Mouse (Mus musculus) cerebellum, adult 9-10 months (tissue): Measurements from ENCODE around the gene Hyal3.

Source experiments
- DNase-seq: peaks from one replicate; pipeline ENCODE4 v3.0.0; 2022

Gene Hyal3

DNA sequence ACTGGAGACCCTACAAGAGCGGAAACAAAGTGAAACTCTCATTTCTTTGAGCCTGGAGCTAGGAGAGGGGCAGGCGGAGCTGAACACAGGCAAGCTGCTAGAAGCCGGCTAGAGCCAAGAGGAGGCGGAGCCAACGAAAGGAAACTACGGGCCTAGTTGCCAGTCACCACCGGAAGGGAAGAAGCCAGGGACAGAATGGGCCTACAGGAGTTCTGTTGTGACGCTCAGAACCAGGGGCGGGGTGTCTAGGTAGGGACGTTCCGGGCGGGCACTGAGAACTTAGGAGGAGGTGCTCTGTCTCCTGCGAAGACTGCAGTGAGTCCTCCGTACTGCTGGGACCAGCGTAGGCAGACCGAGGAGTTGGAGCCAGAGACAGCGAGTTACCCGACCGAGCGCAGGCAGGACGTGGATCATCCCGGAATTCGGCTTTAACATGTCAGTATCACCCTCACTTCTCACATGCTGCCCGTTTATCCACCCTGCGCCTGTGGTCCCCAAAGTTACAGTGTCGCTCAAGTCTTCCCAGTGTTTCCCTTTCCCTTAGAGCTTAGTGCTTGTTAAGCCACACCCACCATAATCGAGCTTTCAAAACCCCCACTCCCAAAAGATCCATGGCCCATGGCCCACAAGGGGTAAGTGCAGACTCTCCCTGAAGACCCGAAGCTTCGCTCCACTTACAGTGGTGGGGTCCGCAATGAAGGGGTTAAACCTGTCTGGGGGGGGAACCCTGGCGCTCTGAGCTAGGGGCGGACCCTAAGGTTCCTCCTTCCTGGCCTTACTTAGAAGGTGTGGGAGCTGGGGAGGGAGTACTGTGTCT lies at the start of gene Hyal3:
Gene Hyal3 (plus strand): TSS at position 318 of the 817 bp plus-strand sequence.
- peak; percentile 91 for DNase-seq

GRCm38 (mm10) chr9:107533791-107534407 lies 46.7 kb upstream of the Hyal3 start, which contains the start of gene Tmem115:
Gene Tmem115, plus strand, starts transcription at chr9:107533945.
- DNase-seq, result peak; percentile 96

DNA sequence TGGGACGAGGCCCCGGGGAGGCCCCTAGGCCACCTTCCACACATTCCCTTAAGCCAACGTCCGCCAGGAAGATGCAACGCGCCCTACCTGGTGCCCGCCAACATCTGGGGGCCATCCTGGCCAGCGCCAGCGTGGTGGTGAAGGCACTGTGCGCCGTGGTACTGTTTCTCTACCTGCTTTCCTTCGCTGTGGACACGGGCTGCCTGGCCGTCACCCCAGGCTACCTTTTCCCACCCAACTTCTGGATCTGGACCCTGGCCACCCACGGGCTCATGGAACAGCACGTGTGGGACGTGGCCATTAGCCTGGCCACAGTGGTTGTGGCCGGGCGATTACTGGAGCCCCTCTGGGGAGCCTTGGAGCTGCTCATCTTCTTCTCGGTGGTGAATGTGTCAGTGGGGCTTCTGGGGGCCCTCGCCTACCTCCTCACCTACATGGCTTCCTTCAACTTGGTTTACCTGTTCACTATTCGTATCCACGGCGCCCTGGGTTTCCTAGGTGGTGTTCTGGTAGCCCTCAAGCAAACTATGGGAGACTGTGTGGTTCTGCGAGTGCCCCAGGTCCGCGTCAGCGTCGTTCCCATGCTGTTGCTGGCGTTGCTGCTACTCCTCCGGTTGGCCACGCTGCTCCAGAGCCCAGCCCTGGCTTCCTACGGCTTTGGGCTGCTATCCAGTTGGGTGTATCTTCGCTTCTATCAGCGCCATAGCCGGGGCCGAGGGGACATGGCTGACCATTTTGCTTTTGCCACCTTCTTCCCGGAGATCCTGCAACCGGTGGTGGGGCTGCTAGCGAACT lies 46.0 kb upstream of the Hyal3 start:
- DNase-seq, result peak; percentile 65

DNA sequence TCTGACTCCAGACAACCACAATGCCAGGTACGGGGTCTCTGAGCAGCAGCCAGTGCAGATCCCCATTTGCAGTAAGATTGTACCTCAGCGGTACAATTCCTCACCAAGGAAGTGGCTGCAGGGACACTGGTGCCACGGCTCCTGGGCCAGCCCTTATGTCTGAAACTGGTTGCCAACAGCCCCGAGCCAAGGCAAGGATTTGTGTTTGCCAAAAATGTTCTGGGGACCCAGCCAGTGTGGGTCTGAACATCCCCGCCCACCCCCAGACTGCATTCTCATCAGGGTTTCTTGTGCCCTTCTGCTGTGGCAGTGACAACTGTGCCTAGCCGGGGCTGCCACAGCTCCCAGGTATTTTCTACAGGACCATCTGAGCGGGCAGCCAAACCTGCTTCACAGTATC lies 42.4 kb upstream of the Hyal3 start:
- DNase-seq, result no peak

DNA sequence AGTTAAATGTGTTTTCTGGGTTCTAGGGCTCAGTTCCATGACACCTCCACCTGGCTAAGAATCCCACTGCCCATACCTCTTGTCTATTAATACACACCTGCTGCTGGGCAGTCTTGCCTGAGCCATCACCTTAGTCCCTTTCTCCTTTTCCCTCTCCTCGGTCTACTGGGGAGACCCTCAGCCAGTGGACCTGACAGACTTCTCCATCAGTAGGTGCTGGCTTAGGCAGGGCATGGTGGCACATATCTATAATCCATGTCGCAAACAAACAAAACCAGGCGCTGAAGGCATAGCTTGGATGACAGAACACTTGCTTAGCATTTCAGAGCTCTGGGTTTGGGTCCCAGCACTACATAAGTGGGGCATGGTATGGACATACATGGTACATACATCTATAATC lies 41.9 kb upstream of the Hyal3 start:
- no peak for DNase-seq

DNA sequence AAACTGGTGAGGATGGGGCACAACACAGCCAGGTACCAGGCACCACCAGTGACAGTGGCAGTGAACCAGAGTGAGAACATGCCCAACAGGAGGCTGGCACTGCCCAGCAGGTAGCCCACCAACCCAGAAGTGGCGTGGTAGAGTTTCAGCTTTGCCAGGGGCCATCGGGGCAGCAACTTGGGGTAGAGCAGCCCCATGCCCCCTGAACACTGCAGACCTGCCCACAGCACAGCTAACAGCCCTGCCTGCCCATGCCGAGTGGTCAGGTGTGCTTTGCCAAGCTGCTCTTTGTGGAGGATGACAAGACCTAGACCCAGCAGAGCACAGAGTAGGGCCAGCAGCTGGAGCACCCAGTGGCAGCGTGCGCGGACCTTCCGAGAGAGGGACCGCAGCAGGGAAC lies 40.7 kb upstream of the Hyal3 start:
- DNase-seq, result no peak

DNA sequence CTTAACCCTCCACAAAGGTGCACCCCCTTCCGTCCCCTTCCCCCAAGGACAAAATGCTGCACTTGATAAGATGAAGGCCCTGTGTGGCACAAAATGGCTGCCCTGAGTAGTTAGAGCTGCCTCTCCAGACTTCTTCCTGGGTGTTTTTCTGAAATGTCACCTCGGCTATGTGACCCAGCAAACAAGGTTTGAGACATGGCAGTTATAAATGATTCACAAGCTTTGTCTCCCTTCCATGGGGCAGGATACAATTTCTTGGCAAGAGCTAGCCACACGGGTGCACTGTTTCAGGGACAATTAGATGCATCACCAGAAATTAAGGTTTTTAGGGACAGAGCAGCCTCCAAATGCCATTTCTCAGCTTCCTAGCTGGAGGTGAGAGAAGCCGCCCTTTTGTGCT lies 40.2 kb upstream of the Hyal3 start:
- DNase-seq, result no peak

- no peak for DNase-seq
Measured at GRCm38 (mm10) chr9:107541005-107541404, 39.6 kb upstream of the Hyal3 start.

DNA sequence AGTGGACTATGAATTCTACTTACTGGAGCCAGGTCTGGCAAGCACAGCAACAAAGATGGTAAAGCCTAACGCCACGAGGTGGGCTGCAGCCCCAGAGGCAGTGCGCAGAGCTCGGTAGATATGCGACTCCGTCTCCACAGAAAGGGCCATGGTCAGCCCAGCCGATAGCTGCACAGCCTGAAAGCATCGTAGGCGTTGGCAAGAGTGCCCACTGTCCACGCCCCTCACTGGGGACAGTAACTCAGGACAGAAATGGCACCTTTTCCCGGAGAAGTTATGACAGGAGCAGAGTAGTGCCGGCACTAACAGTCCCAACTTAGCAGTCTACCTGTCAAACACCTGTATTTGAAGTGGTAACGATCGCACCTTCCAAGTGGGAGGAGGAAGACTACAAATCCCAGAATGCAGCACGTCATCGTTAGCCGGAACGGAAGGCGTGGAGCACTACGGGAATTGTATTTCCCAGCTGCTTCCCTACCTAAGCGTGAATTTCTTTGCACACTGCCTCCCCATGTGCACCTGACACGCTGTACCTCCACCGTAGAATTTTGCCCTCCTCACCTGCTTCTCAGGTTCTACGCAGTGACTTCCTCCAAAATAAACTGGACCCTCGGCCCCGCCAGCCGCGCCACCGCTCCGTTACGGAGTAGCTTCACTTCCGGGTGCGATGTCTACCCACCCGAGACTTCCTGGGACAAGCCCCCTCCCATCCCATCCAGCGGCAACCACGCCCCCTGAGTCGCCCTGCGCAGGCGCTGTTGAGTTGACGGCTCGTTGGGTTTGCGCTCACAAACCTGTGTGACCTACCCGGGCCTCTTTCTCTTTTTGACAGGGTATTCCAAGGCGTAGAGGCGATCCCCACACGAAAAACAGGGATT lies 38.9 kb upstream of the Hyal3 start, which contains the start of the genes Cyb561d2 and Nprl2:
Gene Cyb561d2 (minus strand): TSS at position 720 of the 878 bp plus-strand sequence.
Gene Nprl2 (plus strand): TSS at position 753 of the 878 bp plus-strand sequence.
- peak; percentile 94 for DNase-seq

- DNase-seq, result no peak
Measured at GRCm38 (mm10) chr9:107542352-107542686, 38.3 kb upstream of the Hyal3 start.

DNA sequence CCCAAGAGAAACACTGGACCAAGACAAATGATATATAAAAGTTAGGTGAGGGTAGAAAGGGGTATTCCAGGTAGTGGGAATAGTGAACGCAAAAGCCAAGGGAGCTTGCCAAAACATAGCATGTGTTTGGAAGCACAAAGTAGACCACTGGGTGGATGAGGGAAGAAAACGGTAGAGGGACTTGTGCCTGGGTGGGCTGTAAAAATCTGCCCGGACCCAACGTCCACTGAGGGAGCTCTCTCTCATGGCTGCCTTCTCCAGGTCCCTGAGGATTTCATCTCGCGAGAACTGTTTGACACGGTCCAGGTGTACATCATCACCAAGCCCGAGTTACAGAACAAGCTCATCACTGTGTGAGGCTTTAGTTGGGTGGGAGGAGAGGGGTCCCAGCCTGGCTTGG lies 37.9 kb upstream of the Hyal3 start:
- DNase-seq, result peak; percentile 63

DNA sequence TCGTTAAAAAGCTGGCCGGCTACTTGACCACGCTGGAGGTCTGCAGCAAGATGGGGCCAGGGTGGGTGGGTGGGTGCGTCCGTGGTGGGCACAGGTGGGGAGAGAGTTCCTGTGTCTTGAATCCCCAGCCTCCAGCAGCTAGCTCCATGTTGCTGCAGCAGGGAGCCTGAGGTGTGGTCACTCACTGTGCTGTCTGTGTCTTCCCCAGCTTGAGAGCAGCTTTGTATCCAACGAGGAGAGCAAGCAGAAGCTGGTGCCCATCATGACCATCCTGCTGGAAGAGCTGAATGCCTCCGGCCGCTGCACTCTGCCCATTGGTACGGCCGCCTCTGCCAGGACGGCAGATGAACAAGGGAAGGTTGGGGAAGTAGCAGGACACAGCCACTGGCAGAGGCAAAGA lies 37.3 kb upstream of the Hyal3 start:
- no peak for DNase-seq

DNA sequence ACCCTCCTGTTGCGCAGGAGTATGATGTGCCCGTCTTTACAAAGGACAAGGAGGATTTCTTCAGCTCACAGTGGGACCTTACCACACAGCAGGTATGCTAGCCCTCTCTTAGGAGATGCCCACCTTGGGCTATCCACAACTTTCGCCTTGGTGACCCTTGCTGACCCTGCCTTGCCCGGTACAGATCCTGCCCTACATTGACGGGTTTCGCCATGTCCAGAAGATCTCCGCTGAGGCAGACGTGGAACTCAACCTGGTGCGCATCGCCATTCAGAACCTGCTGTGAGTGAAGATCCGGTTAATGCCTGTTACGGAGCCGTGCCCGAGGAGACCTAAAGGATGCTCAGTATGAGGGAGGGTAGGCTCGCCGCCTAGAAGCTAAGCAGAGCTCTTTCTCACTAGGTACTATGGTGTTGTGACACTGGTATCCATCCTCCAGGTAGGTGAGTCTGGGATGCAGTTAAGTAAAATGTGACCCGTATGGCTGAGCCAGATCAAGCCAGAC lies 36.4 kb upstream of the Hyal3 start:
- peak; percentile 59 for DNase-seq

- DNase-seq, result peak; percentile 63
Measured at GRCm38 (mm10) chr9:107544729-107545128, 35.9 kb upstream of the Hyal3 start.

DNA sequence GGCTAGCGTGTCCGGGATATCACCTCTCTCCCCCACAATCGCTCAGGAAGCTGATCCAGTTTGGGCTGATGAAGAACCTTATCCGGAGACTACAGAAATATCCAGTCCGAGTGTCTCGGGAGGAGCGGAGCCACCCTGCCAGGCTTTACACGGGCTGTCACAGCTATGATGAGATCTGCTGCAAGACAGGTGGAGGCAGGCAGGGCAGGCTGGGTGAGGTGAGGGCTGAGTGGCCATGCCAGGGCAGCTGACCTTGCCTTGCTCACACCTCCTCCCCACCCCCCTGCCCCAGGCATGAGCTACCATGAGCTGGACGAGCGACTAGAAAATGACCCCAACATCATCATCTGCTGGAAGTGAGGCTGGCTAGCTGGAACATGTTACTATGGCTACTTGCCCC lies 35.4 kb upstream of the Hyal3 start:
- no peak for DNase-seq

- peak; percentile 86 for DNase-seq
Measured at GRCm38 (mm10) chr9:107545602-107546001, 35.0 kb upstream of the Hyal3 start.

DNA sequence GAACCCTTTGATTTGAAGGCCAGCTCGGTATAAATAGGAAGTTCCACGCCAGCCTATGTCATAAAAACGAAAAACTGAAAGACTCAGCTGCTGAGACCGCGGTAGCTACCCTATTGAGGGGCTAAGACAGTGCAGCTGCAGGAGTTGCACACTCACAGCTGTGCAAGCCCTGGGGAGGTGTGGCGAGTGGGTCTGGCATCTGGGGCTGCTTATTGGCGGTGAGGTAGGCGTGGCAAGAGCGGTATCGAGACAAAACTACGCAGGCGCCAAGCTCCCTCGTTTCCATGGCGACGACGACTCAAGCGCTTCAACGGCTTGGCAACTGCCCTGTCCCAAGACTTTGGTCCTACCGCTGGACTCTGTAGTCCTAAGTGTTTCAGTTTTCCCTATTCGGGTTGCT lies 33.6 kb upstream of the Hyal3 start, which contains the start of gene Zmynd10:
Gene Zmynd10 (plus strand): TSS at position 273 of the 400 bp plus-strand sequence.
- peak; percentile 51 for DNase-seq

GRCm38 (mm10) chr9:107547957-107548356 lies 32.7 kb upstream of the Hyal3 start:
- no peak for DNase-seq

GRCm38 (mm10) chr9:107548820-107549219 lies 31.8 kb upstream of the Hyal3 start:
- peak; percentile 50 for DNase-seq

GRCm38 (mm10) chr9:107549297-107550074 lies 31.1 kb upstream of the Hyal3 start:
- DNase-seq, result no peak

- DNase-seq, result peak; percentile 53
Measured at GRCm38 (mm10) chr9:107550491-107551116, 30.0 kb upstream of the Hyal3 start.
